Mouse (Mus musculus): ENCODE measurements at regions not wholly inside any gene's neighbourhood (a gene's known extent, or its start where the extent isn't known, plus 50 kb on each side); places are given as distances from the start of the nearest gene placed in this dataset.

DNA sequence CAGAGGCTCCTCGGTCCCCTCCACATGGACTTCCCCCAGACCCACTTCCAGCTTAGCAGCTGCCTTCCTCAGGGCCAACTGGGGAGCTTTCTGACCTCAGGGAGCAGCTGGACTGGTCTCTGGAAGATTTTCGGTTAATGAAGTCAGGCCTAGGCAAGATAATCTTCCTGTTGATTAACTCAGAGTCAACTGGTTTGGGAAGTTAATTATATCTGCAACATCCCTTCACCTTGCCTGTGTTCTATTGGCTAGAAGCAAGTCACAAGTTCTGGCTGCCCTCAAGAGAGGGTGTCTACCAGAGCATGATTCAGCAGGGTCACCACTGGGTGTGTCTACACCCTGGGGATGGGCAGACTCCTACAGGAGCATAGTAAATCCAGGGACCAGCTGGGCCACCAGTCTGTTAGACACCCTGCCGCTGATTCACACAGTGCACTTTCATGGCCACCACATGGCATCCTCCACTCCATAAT, 53.9 kb upstream of the Maml3 start:
- no peak for DNase-seq (ENCODE audit: low spot score)

DNA sequence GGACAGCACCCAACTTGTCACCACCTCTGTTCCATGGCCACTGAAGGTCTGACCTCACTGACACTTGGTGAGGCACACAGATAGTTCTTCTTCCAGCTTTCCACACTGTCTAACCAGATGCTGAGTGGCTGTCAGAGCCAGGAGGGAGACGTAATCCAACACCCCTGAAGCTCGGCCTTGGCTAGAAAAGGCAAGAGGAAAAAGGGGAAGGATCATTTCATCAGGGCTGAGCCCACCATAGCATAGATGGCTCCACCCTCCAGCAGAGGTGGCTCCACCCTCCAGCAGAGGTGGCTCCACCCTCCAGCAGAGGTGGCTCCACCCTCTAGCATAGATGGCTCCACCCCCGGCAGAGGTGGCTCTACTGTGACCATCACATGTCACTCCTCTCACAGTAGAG, 56.8 kb upstream of the Maml3 start:
- no peak for DNase-seq (ENCODE audit: low spot score)

DNA sequence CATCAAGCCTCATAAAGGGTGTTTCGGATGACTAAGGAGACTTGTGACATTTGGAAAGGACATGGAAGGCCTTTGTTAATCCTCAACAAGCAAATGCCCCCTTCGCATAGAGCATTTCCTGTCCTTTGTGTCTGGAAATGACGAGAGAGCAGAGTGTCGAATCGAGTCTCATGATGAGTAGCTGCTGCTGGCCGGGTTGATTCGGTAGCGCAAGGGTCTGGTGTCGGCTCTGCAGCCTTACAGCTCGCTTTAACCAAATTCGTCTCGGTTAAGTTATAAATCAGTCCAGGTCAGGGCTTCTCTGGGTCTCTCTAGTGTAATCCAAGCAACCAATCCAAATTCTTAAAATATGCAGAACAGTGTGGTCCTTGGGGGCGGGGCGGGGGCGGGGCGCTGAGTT, 59.1 kb upstream of the Maml3 start:
- no peak for DNase-seq (ENCODE audit: low spot score)

DNA sequence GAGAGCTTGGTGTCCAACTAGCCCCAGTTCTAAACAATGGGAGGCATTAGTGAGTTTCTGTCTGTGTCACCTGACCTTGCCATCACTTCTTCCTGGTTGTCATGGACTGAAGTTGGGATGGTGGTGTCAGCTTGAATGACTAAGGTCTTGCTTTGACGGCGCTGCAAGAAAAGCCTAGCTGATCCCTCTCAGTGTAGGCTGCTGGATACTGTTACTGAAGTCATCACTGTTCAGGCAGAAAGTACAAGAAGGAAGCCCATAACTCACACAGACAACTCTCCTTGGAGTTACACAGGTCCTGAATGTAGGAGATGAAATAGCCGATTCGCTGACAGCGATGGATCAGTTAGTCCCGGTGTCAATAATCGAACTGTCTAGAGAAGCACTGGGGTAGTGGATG, 62.5 kb upstream of the Maml3 start:
- DNase-seq (ENCODE audit: low spot score): no peak

DNA sequence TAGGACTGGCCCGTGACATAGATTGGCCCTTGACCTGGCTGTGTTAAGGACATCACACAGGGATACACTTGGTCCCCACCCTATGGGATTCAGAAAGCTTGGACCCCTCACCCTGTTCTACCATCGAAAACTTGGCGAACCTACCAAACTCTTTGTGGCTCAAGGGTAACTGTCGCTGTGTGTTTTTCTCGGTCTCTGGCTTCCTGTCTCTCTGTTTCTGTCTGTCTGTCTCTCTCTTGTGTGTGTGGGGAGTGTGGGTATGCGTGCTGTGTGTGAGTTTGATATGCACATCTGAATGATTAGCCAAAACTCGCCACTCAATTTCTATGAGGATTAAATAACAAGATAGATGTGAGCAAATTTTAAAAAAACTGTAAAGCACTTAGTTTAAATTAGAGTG, 66.0 kb upstream of the Maml3 start:
- no peak for DNase-seq (ENCODE audit: low spot score)

- DNase-seq (ENCODE audit: low spot score): no peak
Measured at GRCm38 (mm10) chr3:52171303-52171702, 66.4 kb upstream of the Maml3 start.

DNA sequence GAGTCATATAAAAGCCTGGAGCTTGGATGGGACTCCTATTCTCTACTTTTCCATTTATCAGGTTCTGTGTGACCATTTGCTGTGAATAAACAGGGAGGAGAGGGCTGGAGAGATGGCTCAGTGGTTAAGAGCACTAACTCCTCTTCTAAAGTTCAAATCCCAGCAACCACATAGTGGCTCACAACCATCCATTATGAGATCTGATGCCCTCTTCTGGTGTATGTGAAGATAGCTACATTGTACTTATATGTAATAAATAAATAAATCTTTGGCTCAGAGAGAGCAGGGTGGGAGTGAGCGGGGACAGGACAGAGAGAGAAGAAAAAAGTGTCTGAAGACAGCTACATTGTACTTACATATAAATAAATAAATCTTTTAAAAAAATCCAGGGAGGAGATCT, 68.6 kb upstream of the Maml3 start:
- DNase-seq (ENCODE audit: low spot score): no peak

DNA sequence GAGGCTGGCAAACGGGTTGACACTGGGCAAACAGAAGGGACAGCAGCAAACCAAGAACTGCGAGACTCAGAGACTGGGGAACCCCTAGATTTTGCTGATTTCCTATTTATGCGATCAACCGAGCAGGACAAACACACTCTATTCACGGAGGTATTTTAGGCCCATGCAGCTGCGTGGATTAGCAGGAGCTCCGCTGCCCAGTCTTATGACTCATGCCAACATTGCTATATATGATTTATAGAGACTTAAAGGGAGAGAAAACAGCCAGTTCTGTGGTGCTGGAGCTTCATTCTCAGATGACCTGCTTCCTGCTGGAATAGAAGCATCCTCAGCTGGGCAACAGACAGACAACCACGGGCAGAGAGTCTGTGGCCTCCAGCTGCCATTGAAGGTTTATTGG, 71.2 kb upstream of the Maml3 start:
- no peak for DNase-seq (ENCODE audit: low spot score)

DNA sequence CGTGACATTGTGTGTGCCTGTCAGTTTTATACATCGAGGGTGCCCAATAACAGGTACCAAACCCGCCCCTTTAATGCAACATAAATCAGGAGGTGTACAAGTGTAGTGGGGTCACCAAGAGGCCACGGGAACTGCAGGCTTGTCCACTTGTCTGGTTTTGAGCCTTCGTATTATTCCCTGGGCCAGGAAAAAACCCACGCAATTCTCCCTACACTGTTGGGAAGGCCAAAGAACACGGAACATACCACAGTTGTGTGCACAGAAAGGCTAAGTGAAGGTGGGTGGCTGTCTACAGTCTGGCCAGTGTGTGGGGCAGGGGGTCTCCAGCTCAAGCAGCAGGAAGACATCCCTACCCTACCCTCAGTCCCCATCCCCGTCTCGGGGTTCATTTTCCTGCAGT, 74.0 kb upstream of the Maml3 start:
- DNase-seq (ENCODE audit: low spot score): no peak

GRCm38 (mm10) chr3:52179686-52180085, 74.8 kb upstream of the Maml3 start:
- DNase-seq (ENCODE audit: low spot score): no peak

GRCm38 (mm10) chr3:52180306-52180705, 75.4 kb upstream of the Maml3 start:
- DNase-seq (ENCODE audit: low spot score): no peak

GRCm38 (mm10) chr3:52180785-52181184, 75.9 kb upstream of the Maml3 start:
- DNase-seq (ENCODE audit: low spot score): peak; percentile 38

- no peak for DNase-seq (ENCODE audit: low spot score)
Measured at GRCm38 (mm10) chr3:52181326-52182101, 76.6 kb upstream of the Maml3 start.

DNA sequence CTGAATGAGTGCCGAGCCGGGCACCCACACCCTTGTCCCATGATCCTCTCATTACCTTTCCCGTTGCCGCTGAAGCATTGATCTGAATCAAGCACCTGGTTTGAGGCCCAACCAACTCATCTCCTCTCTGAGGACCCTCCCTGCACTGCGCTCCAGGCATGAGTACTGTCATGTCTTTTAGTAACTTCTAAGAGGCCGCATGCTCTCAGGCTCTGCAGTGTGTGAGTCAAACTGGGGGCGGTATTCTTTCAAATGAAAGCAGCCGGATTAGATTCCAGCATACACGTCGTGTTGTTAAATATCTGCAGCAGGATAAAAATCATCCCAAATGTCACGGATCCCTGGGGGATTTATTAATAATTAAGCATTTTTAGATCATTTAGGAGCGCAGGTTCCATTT, 79.4 kb upstream of the Maml3 start:
- no peak for DNase-seq (ENCODE audit: low spot score)

- DNase-seq (ENCODE audit: low spot score): no peak
Measured at GRCm38 (mm10) chr3:52185351-52185750, 80.5 kb upstream of the Maml3 start.

GRCm38 (mm10) chr3:52187401-52187801, 80.7 kb upstream of the Foxo1 start:
- DNase-seq (ENCODE audit: low spot score): no peak

- no peak for DNase-seq (ENCODE audit: low spot score)
Measured at GRCm38 (mm10) chr3:52188303-52188702, 79.8 kb upstream of the Foxo1 start.

DNA sequence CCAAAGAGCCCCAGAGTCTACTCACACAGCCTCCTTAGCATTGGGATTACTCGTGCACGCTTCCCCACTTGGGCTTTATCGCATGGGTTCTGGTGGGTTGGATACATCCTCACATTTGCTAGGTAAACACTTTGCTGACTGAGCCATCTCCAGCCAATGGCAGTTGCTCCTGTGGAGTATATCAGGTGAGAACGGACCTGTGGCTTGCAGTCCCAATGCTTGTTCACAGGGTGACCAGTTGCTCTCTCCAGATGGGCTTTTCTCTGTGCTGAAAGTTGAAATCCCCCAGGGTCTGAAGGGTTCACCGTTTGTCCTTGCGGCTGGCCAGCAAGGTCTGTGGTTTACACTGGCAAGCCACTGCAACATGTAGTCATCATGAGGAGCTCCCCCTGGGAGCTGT, 79.1 kb upstream of the Foxo1 start:
- no peak for DNase-seq (ENCODE audit: low spot score)

DNA sequence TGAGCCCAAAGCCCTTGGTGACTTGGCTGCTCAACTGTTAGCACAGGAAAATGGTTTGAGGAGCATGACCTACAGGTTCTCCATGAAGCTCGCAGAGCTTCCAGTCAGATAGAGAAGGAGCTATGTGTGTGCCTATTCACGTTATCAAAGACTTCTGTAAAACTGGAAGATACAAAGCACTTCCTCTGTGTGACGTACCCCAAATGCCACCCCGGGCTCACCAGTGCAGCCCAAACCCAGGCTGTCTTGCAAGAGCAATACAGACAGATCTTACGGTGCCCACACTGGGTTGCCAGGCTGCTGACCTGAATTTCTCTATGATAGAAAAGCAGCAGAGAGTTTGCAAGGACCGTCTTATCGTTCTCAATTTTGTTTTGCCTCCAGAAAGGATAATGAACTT, 78.1 kb upstream of the Foxo1 start:
- no peak for DNase-seq (ENCODE audit: low spot score)

DNA sequence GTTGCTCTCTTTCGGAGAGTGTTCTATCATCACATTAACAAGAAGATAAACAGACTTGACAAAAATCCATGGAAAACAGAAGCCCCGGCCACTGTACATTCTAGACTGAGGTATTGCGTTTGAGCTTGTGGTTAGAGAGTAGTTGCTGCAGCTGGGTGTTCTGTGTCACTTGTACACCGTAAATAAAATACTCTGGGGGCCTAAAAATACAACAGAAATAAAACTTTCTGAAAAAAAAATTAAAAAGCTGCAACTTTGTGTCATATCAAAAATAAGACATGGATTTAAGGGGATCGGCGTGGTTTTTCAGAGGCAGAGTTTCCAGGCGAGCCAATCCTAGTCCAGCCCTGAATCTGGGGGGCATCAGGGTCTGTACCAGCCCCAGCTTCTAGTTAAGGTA, 75.1 kb upstream of the Foxo1 start:
- DNase-seq (ENCODE audit: low spot score): no peak

DNA sequence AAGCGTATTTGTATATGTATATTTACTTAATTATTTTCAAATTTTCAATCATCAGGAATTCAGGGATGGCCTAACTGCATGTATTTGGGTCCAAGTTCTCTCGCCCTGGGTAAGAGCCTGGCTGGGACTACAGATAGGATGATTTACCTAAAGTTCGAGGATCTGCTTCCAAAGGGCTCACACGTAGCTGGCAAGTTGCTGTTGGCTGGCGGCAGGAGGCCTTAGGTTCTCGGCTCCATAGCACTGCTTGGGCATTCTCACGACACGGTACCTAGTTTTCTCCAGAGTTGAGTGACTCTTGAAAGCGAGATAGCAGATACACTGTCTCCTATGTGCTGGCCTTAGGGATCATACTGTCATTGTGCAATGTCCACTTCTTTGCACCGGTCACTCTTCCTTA, 73.9 kb upstream of the Foxo1 start:
- DNase-seq (ENCODE audit: low spot score): no peak

- no peak for DNase-seq (ENCODE audit: low spot score)
Measured at GRCm38 (mm10) chr3:52195486-52195885, 72.7 kb upstream of the Foxo1 start.

GRCm38 (mm10) chr3:52196047-52196935, 71.8 kb upstream of the Foxo1 start:
- peak; percentile 60 for DNase-seq (ENCODE audit: low spot score)
